Mouse (Mus musculus) erythroblast, adult 5-6 weeks (primary cell): ENCODE measurements around the gene Sept4. TPM values are rescaled to one million over a fixed set of nuclear protein-coding genes. Genes with fewer than 3 reads are reported as not detected.

Experiments used
- ATAC-seq: replicated peaks from 2 replicates; pipeline ENCODE4 v1.8.0; 2016; ENCODE audit warnings: moderate number of reproducible peaks, mild to moderate bottlenecking, moderate TSS enrichment, inconsistent platforms; ENCODE audit not compliant: poor library complexity, low FRiP score, severe bottlenecking
- total RNA-seq, 2 experiments: library from RNA; stranded (forward) in 1 of 2; stranded (reverse) in 1 of 2; fragments of 150-400 nt in 1 of 2; fragments of 200-764, 138-1000 nt in 1 of 2; gene quantifications; 2 replicates each; pipeline versions ENCODE4 v1.2.3 to v1.2.4; 2015 to 2017; ENCODE audit warnings: low replicate concordance in 2 of 2

Sept4 gene
- not detected in 2 replicates for total RNA-seq (2015; ENCODE audit: low replicate concordance)
- 2.8 and 9.3 TPM in 2 replicates for total RNA-seq (2017; ENCODE audit: low replicate concordance)

- no peak for ATAC-seq
Measured at GRCm38 (mm10) chr11:87568255-87568953, at the start of gene Sept4. TSS of gene Sept4 (plus strand) at chr11:87568903.

- ATAC-seq, result peak; percentile 96
Measured at GRCm38 (mm10) chr11:87519260-87519659, 49.4 kb upstream of the Sept4 start.

- no peak for ATAC-seq
Measured at GRCm38 (mm10) chr11:87523466-87523865, 45.2 kb upstream of the Sept4 start.

- no peak for ATAC-seq
Measured at GRCm38 (mm10) chr11:87523967-87524366, 44.7 kb upstream of the Sept4 start.

DNA sequence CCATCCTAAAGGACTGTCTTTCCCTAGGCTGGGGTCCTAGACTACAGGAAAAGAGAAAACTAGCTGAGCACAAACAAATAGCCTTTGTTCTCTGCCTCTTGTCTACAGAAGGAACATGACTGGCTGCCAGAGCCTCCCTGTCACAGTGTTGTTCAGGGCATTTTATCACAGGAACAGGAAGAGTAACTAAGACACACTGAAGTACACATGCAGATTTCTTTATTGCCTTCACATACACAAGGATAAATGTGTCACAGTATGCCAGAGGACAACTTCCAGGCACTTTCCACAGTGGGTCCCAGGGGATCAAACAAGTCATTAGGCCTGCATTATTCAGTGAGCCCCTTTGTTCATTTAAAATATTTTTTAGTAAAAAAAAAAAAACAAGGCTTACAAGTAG lies 43.9 kb upstream of the Sept4 start:
- no peak for ATAC-seq

DNA sequence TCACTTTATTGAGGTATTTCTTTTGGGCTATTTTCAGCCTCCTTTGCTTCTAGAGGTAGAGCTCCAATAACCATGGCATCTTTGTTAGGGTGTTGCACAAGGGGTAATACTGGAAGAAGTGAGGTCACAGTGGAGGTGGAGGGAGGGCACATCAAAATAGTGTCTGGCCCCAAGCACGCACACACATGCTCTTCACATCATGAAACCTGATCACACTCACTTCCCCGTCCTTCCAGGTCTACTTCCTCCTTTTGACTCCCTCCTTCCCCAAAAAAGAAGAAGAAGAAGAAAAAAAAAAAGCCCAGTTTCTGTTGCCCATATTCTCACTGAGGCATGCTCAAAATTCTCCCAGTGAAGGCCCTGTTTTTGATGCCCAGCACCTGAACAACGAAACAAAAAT lies 41.3 kb upstream of the Sept4 start:
- ATAC-seq, result no peak

- ATAC-seq, result no peak
Measured at GRCm38 (mm10) chr11:87527990-87528389, 40.7 kb upstream of the Sept4 start.

DNA sequence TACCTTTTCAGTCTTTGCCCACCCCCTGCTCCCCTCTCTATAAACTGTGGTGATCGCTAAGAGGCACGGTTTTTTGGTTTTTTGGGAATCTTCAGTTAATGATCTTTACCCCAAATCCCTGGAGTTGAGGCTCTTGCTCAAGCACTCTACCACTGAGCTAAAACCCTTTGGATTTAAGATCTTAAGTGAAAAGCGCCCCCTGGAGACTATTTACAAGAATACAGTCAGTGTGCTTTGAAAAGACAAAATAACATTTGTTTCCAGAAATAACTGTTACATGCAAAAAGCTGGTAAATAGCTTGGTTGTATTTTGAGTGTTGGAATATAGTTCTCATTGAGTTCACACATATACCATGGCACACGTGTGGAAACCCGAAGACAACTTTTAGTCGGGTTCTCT lies 37.0 kb upstream of the Sept4 start:
- ATAC-seq, result no peak

DNA sequence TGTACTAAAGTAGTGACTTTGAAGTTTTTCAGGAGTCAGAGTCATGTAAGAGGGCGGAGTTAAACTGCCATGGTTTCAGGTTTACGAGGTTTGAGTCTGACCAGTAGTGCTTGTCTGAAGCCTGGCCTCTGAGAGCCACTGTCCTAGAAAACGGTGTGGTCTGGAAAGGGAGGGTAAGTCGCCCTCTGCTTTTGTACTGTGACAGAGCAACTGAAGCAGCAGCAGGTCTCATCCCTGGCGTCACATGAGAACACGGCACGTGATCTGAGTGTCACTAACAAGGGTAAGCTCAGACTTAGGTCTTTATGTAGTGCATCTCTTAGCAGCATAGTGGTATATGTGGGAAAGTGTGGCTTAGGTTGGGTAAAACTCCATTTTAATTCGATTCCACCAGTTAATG lies 26.4 kb upstream of the Sept4 start:
- ATAC-seq, result no peak

DNA sequence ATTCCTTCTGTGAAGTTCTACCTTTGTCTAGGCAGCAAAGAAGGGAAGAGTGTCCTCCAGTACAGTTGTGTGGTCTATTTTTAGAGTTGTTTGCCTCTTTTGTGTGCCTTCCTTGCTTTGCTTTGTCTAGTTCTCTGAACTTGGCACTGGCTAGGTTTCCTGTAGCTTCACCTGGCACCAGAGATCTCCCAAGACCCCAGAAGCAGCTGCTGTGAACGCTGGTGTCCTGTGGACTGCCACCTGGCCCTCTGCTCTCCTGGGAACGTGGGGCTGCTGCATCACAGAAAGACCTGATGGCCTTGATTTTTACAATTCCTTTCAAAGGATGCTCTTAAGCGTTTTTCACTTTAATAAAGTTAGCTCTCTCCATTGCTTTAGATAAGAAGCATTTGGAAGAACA lies 25.8 kb upstream of the Sept4 start:
- ATAC-seq, result no peak

GRCm38 (mm10) chr11:87553342-87553741 lies 15.4 kb upstream of the Sept4 start:
- no peak for ATAC-seq

- no peak for ATAC-seq
Measured at GRCm38 (mm10) chr11:87554386-87554785, 14.3 kb upstream of the Sept4 start.

DNA sequence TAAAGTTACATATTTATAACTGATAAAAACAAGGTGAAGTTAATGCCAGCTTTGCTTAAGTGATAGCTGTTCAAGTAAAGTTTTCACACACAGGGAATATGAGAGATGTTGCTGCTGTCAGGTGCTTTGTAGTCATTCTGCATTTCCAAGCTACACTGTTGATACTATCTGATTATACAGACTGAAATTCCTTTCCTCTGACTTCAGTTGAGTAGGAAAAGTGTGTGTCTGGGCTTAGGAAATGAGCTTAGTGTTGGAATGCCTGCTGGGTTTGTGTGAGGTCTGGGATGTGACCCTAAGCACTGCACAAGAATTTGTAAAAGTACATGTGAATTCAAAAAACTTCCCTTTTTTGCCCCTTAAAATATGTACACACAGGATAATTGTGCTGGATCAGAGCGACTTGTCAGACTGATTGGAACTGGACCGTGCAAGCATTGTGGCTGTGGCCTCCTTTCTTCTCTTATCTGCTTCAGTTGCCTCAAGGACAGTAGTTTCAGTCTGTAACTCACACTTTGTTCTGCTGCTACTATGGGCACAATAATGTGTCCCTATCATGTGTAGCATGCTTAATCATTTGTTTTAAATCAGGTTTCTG lies 13.5 kb upstream of the Sept4 start:
- no peak for ATAC-seq

DNA sequence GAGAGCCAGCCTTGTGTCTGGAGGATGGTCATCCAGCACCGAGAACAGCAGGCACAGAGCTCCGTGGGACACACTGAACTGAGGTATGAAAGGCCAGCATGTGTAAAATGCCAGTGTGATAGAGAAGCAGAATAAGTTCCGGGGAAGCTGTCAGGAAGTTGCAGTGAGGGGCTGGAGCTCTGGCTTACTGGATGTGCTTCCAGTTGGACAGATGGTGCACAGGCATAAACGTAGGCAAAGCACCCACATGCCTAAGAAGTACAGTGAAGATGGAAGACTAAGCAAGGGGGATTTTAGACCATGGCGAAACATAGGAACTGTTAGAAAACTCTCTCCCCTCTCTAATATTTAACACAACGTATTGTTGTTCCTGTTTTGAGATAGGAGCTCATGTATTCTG lies 7.5 kb upstream of the Sept4 start:
- no peak for ATAC-seq

DNA sequence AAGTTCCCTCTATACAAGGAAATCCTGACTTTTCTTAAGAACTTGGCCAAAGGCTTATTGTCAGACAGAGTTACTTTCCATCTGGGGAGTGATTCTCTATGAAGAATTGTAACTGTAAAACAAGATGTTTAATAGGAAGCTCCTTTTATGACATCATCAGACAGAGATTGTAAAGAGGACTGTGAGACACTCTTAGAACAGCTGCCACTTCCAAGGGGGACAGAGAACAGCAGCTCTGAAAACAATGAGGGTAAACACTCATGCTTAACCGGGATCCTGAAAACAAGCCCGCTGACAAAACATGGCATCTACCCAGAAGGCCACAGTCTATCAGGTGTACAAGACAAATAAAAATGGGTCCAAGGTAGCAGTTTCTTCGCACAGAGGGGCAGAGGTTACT lies 2.2 kb upstream of the Sept4 start, which contains the start of gene Gm11492:
Gm11492 (plus strand) TSS at position 153 of the 400 bp plus-strand sequence.
- no peak for ATAC-seq

- ATAC-seq, result no peak
Measured at GRCm38 (mm10) chr11:87570743-87571142, 2.0 kb downstream of the Sept4 start.

GRCm38 (mm10) chr11:87571361-87571950 lies 2.8 kb downstream of the Sept4 start:
- no peak for ATAC-seq

- ATAC-seq, result no peak
Measured at GRCm38 (mm10) chr11:87573751-87574150, 5.0 kb downstream of the Sept4 start.

GRCm38 (mm10) chr11:87574520-87575180 lies 5.9 kb downstream of the Sept4 start:
- ATAC-seq, result no peak

DNA sequence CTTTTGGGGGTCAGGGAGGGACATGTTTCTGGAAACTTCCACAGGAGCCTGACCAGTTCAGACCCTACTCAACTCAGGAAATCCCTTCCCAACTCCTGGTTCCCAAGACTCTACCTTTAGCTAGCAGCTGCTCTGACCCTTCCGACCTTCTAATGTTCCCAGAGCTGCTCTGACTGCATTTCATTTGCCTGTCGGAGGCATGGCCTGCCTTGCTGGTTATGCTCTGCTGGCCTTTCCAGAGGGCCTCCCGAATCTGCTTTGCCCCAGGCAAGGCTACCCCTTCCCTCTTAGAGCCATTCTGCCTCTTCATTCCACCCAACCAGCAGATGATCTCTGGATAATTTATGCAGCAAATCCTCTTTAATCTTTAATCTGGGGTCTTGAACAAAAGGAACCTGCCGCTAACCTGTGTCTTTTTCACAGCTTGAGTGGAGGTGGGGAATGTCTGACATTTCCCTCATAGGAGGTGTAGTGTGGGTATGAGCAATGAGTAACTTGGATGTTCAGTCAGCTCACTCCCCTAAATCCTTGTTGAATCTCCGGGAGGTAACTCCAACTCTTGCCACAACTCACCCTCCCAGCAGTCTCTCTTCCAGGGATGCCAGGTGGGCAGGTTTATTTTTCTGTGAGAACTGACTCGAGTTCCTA lies 9.0 kb downstream of the Sept4 start:
- peak; percentile 2; the same call in 1 of the 2 replicates for ATAC-seq
